Mouse (Mus musculus) urinary bladder, adult 18-20 months (tissue): ENCODE results near the gene Slit3.

ENCODE experiments used
- DNase-seq, 2 experiments: peaks; one replicate each; pipeline ENCODE4 v3.0.0; 2022; ENCODE audit warnings: low spot score in 2 of 2, mixed read lengths in 2 of 2

Slit3 gene

GRCm38 (mm10) chr11:35676744-35677143 lies 555.7 kb downstream of the Slit3 start:
- no peak for DNase-seq

GRCm38 (mm10) chr11:35679976-35680375 lies 559.0 kb downstream of the Slit3 start:
- DNase-seq, result no peak

- no peak for DNase-seq
These were observed 566.3 kb downstream of the Slit3 start for GRCm38 (mm10) chr11:35687316-35687715.

GRCm38 (mm10) chr11:35690515-35691281 lies 569.7 kb downstream of the Slit3 start:
- no peak for DNase-seq

GRCm38 (mm10) chr11:35693136-35693535 lies 572.1 kb downstream of the Slit3 start:
- peak in 1 of 2 experiments; percentile 38 for DNase-seq

GRCm38 (mm10) chr11:35693625-35694024 lies 572.6 kb downstream of the Slit3 start:
- no peak for DNase-seq

GRCm38 (mm10) chr11:35697476-35697875 lies 576.5 kb downstream of the Slit3 start:
- DNase-seq, result no peak

- no peak for DNase-seq
These were observed 577.9 kb downstream of the Slit3 start for GRCm38 (mm10) chr11:35698901-35699300.

- DNase-seq, result no peak
These were observed 582.4 kb downstream of the Slit3 start for GRCm38 (mm10) chr11:35703471-35703870.

- no peak for DNase-seq
These were observed 583.4 kb downstream of the Slit3 start for GRCm38 (mm10) chr11:35704381-35704780.

GRCm38 (mm10) chr11:35704927-35705326 lies 583.9 kb downstream of the Slit3 start:
- DNase-seq, result no peak

- DNase-seq, result no peak
These were observed 586.4 kb downstream of the Slit3 start for GRCm38 (mm10) chr11:35707431-35707830.

GRCm38 (mm10) chr11:35711314-35711713 lies 590.3 kb downstream of the Slit3 start:
- DNase-seq, result no peak

GRCm38 (mm10) chr11:35718881-35719280 lies 597.9 kb downstream of the Slit3 start:
- DNase-seq, result no peak

GRCm38 (mm10) chr11:35723876-35724275 lies 602.9 kb downstream of the Slit3 start:
- peak in 1 of 2 experiments; percentile 41 for DNase-seq

- DNase-seq, result no peak
These were observed 605.4 kb downstream of the Slit3 start for GRCm38 (mm10) chr11:35726341-35726846.

- no peak for DNase-seq
These were observed 607.2 kb downstream of the Slit3 start for GRCm38 (mm10) chr11:35728200-35728599.

GRCm38 (mm10) chr11:35729186-35729585 lies 608.2 kb downstream of the Slit3 start:
- no peak for DNase-seq

- no peak for DNase-seq
These were observed 611.3 kb downstream of the Slit3 start for GRCm38 (mm10) chr11:35732366-35732765.

GRCm38 (mm10) chr11:35736817-35737216 lies 615.8 kb downstream of the Slit3 start:
- DNase-seq, result no peak

- no peak for DNase-seq
These were observed 616.2 kb downstream of the Slit3 start for GRCm38 (mm10) chr11:35737262-35737661.

- DNase-seq, result no peak
These were observed 617.1 kb downstream of the Slit3 start for GRCm38 (mm10) chr11:35738102-35738501.

GRCm38 (mm10) chr11:35743586-35743985 lies 622.6 kb downstream of the Slit3 start:
- DNase-seq, result no peak

GRCm38 (mm10) chr11:35744571-35744970 lies 623.5 kb downstream of the Slit3 start:
- DNase-seq, result no peak
